In the genomic region with DNA sequence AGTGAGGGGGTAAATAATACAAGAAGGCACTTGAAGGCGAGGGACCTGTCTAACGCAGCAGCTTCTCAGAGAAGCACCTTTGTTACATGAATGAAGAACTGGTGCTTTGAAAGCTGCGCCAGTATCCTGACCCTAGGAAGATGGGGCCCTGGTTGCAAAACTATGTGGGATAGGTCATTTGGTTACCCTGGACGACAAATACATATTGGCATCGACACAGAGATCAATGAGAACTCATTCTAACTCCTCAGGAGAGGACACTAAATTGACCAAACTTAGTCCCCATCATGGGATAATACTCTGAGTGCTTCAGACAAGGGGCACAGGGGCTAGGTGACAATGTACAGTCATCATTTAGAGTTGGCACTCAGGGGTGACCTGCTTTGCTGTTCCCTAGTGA, we compare ENCODE assay signal across 19 mouse cellular contexts.
"Had no signal": no experiment of that assay in that cellular context is flagged by ENCODE, and none has a peak within 500 bp of the region (broad histone marks: within the 10 kb centered on the region; RNA-seq: fewer than 3 reads in every experiment).

No protein-coding gene starts in this region.

- H3K4me3 ChIP-seq: lung, embryonic 15.5 days; megakaryocyte, embryonic 14.5 days; midbrain, embryonic 13.5 days; midbrain, embryonic 15.5 days; neural tube, embryonic 12.5 days had no signal

- H3K27ac ChIP-seq: lung, embryonic 15.5 days; macrophage; midbrain, embryonic 13.5 days; midbrain, embryonic 15.5 days; neural tube, embryonic 12.5 days had no signal

- H3K9me3 ChIP-seq: lung, embryonic 15.5 days; megakaryocyte, embryonic 14.5 days; midbrain, embryonic 13.5 days; midbrain, embryonic 15.5 days; neural tube, embryonic 12.5 days had no signal

- H3K36me3 ChIP-seq: lung, embryonic 15.5 days; midbrain, embryonic 13.5 days; midbrain, embryonic 15.5 days had no signal

- ATAC-seq: lung, postnatal 0 days; midbrain, embryonic 13.5 days; midbrain, embryonic 15.5 days had no signal

- H3K4me2 ChIP-seq: lung, embryonic 15.5 days; midbrain, embryonic 11.5 days; midbrain, embryonic 13.5 days; midbrain, embryonic 15.5 days; neural tube, embryonic 12.5 days had no signal

- H3K9ac ChIP-seq: lung, embryonic 15.5 days; midbrain, embryonic 13.5 days; midbrain, embryonic 15.5 days; neural tube, embryonic 12.5 days had no signal

- DNase-seq: lung, adult 2 months; lung, postnatal 14 days; lung, postnatal 36 days; retina, postnatal 1 day; right cerebral cortex, adult 18-20 months; right cerebral cortex, postnatal 25 days; right cerebral cortex, postnatal 4 days; spleen, adult 18-20 months; thymus, adult 18-20 months; thymus, postnatal 14 days; thymus, postnatal 36 days had no signal

- H3K27me3 ChIP-seq: lung, embryonic 15.5 days; megakaryocyte, embryonic 14.5 days; midbrain, embryonic 13.5 days; midbrain, embryonic 15.5 days; neural tube, embryonic 12.5 days had no signal
